Mouse (Mus musculus) cerebellum, adult 11 months (tissue): ENCODE data around the gene Nlrp4f.
A peak's percentile ranks its signal among the peaks of the same experiment; 100 is the strongest.

Experiments
- DNase-seq: peaks from one replicate; pipeline ENCODE4 v3.0.0; 2022

The Nlrp4f gene

DNA sequence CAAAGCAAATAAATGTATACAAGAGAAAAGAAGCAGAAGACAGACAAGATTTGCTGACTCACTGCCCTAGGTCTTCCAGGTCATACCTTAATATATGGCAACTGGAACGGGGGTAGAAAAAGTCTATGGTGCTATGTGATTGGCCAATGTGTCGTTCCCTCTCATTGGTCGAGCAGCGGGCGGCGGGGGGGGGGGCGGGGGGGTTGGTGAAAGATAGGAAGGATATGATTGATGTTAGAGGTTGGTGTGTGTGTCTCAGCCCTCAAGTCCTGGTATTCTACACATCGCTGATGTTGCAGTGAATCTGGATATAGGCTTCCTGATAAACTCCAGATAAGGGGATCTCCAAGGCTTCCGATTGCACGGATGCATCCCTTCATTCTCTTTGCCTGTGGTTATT lies at the start of gene Nlrp4f:
TSS of gene Nlrp4f (minus strand) at position 101 of the 400 bp plus-strand sequence.
- no peak for DNase-seq

DNA sequence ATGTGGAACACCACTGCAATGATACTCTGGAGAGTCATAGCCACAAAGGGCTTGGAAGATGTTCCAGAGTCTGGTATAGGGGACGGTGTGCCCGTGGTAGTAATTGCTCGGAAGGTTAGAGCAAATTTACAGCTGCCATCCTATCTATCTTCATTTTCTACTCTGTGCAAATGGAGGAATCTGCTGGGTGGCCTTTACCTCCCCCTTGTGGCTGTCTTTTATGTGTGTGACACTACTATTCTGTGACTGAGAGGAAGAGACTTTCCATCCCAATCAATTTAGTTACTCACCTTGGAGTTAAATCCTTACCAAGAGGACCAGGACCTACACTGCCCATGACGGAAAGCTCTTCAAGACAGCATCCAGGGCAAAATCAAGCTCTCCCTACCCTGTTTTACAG lies 37.5 kb upstream of the Nlrp4f start:
- no peak for DNase-seq

DNA sequence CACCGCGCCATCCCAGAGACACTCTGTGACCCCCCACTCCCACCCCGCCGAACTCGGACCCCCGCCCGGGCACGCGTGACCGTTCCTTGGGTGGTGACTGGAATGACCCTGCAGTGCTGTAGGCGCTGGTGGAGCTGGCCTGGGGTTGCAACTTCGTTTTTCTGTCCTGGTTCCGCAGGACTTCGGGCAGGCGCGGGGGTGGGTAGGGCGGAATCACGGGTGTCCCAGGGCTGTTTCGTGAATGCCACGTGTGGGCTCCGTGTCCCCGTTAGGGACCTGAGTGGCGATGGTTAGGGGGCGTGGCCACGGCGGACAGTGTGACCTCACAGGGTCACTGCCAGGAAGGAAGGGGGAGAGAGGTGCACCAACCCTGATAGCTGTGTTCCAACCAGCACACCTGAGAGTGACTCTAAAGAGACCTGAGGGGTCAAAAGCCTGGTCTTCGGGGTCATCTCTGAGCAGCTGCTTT lies 36.6 kb upstream of the Nlrp4f start:
- DNase-seq, result no peak

DNA sequence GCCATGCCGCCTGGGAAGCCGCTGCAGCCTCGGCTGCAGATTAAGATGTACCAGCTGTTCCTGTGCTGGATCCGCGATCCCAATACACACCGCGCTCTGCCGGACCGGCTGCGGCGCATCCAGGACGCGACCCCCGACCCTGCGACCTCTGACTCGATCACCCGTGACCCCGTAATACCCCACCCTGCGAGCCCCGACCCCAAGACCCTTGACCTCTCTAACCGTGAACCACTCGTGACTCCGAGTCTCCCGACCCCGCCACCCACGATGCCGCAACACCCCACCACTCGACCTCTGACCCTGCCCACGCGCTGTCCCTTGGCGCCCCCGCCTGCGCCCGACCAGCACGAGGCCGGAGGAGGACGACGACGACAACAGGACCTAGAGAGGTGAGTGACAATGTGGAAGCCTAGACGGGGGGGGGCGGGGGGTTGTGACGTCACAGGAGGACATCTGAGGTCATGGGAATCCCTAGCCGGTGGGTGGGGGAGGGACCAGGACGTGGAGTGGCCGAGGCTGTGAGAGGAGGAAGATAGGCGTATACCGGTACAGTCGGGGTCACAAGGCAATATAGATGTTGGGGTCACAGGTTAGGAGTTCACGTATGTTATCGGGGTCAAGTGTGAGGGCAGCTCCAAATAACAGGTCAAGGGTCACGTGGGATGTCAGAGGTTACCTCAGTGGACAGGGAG lies 36.0 kb upstream of the Nlrp4f start:
- DNase-seq, result peak; percentile 58

DNA sequence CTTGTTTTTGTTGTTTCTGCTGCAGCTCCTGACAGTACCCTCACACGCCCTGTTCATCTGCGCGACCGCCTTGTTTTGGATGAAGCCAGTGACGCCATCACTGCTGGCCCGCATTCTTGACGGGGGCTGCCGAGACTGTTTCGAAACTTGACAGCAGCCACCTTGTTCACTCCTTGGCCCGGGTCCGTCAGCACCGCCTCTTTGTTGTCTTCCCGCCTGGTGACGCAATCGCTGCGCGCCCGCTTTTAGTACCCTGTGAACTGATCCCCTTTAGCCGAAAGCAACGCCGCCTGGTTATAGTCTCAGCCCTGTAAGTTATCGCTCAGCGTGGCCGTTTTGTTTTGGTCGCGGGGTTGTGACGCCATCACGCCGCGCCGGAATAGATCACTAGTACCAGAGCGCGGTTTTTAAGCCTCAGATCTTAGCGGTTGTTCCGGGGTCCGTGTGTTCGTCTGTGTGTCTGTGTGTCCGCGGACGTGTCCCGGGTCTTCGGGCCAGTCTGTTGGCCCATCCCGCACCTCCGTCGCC lies 35.4 kb upstream of the Nlrp4f start:
- DNase-seq, result peak; percentile 91

DNA sequence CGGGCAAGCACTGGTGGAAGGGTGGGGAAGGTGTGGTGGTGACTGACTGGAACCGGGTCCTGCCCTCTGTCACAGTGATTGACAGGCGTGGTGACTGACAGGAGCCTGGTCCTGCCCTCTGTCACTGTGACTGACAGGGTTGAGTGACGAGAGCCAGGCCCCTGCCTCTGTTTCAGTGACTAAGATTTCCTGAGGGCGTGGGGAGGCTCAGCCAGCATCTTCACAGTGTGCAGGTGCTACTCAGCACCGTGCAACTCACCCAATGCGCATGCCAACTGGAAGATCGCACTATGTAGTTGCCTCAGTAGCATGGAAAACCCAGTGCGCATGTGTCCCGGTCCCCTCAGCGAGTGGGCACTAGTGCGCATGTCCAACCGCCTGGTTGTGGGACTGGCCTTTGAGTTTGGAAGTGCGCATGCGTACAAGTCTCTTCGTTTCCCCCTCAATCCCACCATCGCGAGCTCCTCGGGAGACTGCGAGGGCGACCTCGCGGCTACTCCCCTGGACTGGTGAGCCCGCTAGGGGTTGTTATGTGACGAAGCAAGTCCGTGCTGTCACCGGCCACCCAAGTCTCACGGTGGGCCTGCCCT lies 34.8 kb upstream of the Nlrp4f start:
- peak; percentile 97 for DNase-seq

DNA sequence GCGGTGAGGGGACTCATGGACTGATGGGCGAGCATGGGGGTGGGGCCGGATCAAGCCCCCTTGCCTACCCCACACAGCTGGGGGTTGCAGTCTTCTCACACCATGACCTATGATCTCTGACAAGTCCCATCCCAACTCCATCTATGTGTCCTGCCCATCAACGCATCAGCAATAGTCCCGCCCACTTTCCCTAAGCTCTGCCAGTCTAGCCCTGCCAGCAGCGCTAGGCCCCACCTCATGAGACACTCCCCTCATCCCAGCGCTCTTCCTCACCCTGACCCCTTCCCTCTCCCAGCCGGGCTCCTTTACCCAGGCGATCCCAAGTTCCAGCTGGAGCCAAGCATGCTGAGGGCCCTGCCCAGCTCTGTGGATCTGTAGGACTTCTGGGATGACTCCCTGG lies 31.4 kb upstream of the Nlrp4f start:
- DNase-seq, result no peak

DNA sequence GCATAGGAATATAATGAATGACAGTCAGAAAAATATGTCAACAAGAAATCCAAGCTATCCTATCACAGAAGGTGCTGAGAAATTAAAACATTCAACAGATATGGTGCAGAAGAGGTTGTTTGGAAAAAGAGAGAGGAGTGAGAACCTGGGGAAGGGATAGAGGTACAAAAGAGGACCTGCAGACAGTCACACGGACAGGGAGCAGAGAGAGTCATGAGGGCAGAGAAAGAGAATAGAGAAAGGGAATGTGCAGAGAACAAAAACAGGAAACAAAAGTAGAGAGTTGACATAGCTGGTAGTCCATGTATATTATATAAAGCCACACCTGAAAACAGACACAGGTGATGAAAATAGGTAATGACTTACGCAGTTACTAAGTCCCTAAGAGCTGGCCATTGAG lies 20.9 kb upstream of the Nlrp4f start:
- DNase-seq, result no peak

DNA sequence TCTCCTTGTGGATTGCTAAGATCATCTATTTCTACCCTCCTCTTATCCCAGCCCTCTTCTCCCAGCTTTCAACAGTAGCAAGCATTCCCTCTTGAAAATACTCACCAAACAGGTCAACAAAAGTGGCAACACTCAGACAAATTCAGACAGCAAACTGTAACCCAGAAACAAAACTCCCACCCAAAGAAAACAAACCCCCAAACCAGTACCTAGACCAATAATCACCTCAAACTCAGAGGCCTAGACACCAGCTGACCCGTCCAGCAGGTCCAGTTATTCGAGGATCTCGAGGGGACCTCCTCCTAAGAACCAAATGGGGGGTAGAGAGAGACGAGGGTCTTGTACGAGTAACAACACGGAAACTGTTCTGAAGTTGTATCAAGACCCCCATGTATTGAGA lies 20.2 kb upstream of the Nlrp4f start:
- DNase-seq, result no peak

DNA sequence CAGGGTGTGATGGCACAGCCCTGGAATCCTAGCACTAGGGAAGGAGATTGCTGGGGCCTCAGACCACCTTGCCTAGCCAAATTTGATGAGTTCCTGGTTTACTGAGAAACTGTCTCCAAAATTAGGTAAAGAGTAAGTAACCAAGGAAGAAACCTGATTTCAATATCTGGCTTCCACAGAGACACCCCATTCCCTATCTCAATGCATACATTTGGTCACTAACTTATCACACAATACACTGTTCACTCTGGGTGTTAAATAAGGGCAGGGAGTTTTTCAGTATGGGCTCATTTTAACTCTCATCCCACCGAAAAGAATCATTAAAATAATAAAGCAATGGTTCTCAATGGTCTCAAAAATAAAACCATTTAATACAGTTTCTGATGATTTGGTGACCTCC lies 5.1 kb downstream of the Nlrp4f start:
- no peak for DNase-seq

DNA sequence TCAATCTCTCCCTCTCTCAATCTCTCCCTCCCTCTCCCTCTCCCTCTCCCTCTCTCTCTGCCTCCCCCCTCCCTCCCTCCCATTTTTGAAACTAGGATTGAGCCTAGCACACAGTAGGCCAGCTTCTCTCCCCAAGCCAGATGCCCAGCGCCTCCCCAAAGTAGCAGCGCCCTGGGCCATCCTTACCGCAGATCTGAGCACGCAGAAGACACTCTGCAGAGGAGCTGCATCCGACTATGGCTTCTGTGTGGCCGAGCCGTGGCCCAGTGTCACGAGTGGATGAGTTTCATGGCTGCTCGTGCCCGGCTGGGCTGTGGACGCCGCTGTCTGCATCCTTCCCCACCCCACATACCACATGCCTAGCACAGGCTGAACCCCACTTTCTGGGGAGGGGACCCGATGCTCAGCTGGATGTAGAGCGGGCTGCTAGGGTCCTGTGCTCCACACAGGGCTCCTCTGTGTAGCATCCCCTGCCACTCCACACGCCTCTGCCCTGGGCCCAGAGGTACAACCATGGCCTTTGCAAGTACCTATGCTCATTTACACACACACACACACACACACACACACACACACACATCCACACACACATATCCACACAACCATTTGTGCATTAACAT lies 29.2 kb downstream of the Nlrp4f start:
- no peak for DNase-seq

DNA sequence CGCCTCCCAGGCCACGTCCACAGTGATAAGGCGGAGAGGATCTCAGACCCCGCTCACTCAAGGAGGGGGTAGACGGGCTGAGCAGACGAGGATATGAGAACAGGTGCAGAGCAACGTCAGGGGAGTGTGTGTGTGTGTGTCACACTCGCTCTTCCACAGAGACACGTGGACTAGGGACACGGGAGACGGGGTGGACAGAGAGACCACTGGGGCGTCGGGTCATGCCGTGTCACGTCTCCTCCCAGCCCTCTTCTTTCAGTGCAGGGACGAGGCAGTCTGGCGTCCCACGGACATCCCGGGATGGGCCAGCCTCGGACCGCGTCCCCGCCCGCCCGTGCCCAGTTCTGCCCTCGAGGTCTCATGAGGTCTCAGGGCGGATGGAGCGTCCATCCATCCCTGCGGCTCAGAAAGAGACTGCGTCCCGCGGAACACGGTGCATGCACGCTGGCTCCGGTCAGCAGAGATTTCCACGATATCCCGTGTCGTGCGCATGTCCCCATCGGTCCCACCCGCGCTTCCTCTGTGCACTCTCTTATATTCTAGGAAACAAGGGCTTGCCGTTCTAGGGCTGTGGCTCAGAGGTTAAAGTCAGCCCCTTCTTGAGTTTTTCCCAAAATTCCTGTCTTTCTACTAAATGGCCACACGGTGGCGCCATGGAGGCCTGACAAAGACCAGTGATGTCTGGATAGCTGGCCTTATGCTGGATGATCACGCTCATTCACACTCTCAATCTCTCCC lies 29.9 kb downstream of the Nlrp4f start:
- DNase-seq, result peak; percentile 2

DNA sequence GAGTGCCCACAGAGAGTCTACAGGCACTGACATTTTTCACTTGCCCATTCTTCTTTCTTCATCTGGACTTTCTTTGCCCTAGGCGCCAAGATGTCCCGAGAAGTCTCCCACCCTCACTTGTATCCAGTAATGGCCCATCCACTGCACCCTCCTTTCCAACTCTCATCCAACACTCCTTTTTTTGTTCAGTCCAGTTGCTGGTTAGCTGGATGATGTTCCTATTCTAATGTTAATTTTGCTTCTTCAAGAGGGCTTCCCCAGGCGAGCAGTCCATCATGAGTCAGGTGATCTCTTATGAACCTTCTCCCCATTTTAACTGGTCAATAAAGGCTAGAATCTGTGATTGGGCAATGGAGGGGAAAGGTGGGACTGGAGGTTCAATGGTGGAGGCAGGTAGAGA lies 31.7 kb downstream of the Nlrp4f start:
- DNase-seq, result no peak

DNA sequence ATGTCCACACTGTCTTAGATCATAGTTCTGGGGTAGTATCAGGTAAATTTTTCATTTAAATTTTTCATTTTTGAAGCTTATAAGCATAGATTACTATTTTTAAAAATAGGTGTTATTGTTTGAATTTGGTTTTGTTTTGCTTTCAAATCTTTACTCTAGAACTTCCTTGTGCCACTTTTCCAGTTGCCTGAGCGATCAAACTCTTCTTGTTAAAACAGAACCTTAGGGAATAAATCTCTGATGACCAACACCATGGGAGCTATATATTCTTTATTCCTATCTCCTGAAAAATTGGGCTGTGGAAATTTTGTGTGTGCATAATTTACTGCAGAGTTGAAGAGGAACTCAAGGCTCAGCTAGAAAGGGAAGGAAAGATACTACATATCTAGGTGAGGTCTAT lies 55.8 kb downstream of the Nlrp4f start, which contains the start of gene Olfr466:
TSS of gene Olfr466 (plus strand) at position 301 of the 400 bp plus-strand sequence.
- no peak for DNase-seq

DNA sequence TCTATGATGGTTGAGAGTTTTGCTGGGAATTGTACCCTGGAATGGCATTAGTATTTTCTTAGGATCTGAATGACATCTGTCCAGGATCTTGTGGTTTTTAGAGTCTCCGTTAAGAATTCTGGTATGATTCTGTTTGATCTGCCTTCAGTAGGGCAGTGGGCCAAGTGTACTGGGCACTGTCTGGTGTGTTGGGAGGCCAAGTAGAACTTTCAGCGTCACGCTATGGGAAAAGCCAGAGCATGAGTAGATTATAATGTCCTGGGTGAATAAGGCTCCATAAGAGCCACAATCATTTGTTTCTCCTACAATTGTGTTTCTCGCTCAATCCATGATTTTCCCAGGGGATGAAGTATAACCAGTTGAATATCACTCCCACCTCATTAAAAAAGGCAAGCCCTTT lies 68.0 kb downstream of the Nlrp4f start, which contains the start of gene Olfr465-ps1:
TSS of gene Olfr465-ps1 (plus strand) at position 301 of the 400 bp plus-strand sequence.
- no peak for DNase-seq
